9 mouse cellular contexts compared by ENCODE assay signal in genomic region chr17:4993497-4993839, GRCm38 (mm10). TPM values are rescaled to one million over a fixed set of nuclear protein-coding genes. Genes with fewer than 3 reads are reported as not detected.
DNase-seq lines count a peak whose midpoint lies in the region; ATAC-seq lines count a peak whose summit lies in the region.
"Had no signal": no experiment of that assay in that cellular context is flagged by ENCODE, and none has a peak within 500 bp of the region (broad histone marks: within the 10 kb centered on the region; RNA-seq: fewer than 3 reads in every experiment).

No protein-coding gene starts in this region.

- no peaks in the 10 kb centered on the region for H3K27me3 ChIP-seq in heart, embryonic 16.5 days (ENCODE audit: control insufficient read depth, insufficient read depth, low read length)
- no peaks in the 10 kb centered on the region for H3K27me3 ChIP-seq in hindbrain, embryonic 12.5 days
- H3K27me3 ChIP-seq in midbrain, embryonic 12.5 days, result peaks cover 13% of the 10 kb centered on the region
- H3K27me3 ChIP-seq: Patski had no signal

- peak overlapping the region; percentile 82 for H3K4me3 ChIP-seq in heart, embryonic 16.5 days (ENCODE audit: low read length)
- H3K4me3 ChIP-seq in hindbrain, embryonic 12.5 days, result peak overlapping the region; percentile 100
- peak overlapping the region; percentile 100 for H3K4me3 ChIP-seq in midbrain, embryonic 12.5 days

- no peaks in the 10 kb centered on the region for H3K36me3 ChIP-seq in heart, embryonic 16.5 days (ENCODE audit: control insufficient read depth, insufficient read depth)
- H3K36me3 ChIP-seq in hindbrain, embryonic 12.5 days, result no peaks in the 10 kb centered on the region
- H3K36me3 ChIP-seq in midbrain, embryonic 12.5 days, result no peaks in the 10 kb centered on the region

- peak overlapping the region; percentile 98 for H3K9ac ChIP-seq in heart, embryonic 16.5 days (ENCODE audit: low read length)
- H3K9ac ChIP-seq in hindbrain, embryonic 12.5 days, result peak overlapping the region; percentile 100
- peak overlapping the region; percentile 100; the same call in 1 of the 2 replicates for H3K9ac ChIP-seq in midbrain, embryonic 12.5 days (replicated peaks)

- ATAC-seq in heart, embryonic 16.5 days (replicated peaks; ENCODE audit: extremely low read depth, insufficient read depth, low FRiP score), result no peak
- no peak for ATAC-seq in hindbrain, embryonic 12.5 days (ENCODE audit: low FRiP score)
- ATAC-seq in midbrain, embryonic 12.5 days (ENCODE audit: low FRiP score, low read depth), result no peak
- no peak for ATAC-seq in frontal cortex, adult (ENCODE audit: low TSS enrichment)

- intact Hi-C loops in heart, postnatal 36 days (cut with DNase I), result loop anchor here (2.0 kb wide), 1 partner anchor 215 kb away; no protein-coding TSS in a partner anchor

- WGBS in heart, embryonic 16.5 days, result 16% methylated on average over 9 of the region's 9 CpGs
- WGBS in hindbrain, embryonic 12.5 days, result 8% methylated on average over 9 of the region's 9 CpGs
- WGBS in midbrain, embryonic 12.5 days, result 9% methylated on average over 9 of the region's 9 CpGs

- no peaks in the 10 kb centered on the region for H3K9me3 ChIP-seq in heart, embryonic 16.5 days (replicated peaks; ENCODE audit: control insufficient read depth, low read length)
- H3K9me3 ChIP-seq in hindbrain, embryonic 12.5 days (replicated peaks), result no peaks in the 10 kb centered on the region
- H3K9me3 ChIP-seq in midbrain, embryonic 12.5 days, result no peaks in the 10 kb centered on the region

- no peak for DNase-seq in heart, postnatal 36 days
- peak; percentile 15 for DNase-seq in T-cell, adult 2 months (ENCODE audit: low spot score)
- DNase-seq in layer of hippocampus, postnatal 10 days (ENCODE audit: low spot score in 2 of 2), result no peak
- DNase-seq in urinary bladder, adult 2 months (ENCODE audit: low spot score), result no peak

- peak overlapping the region; percentile 76 for H3K4me2 ChIP-seq in heart, embryonic 16.5 days (ENCODE audit: low read depth, low read length)
- peak overlapping the region; percentile 66 for H3K4me2 ChIP-seq in hindbrain, embryonic 12.5 days (replicated peaks)
- peak overlapping the region; percentile 61 for H3K4me2 ChIP-seq in midbrain, embryonic 12.5 days (replicated peaks)

- peaks cover 6% of the 10 kb centered on the region for H3K4me1 ChIP-seq in heart, embryonic 16.5 days (ENCODE audit: control insufficient read depth, insufficient read depth, low read length)
- H3K4me1 ChIP-seq in hindbrain, embryonic 12.5 days, result peaks cover 28% of the 10 kb centered on the region
- peaks cover 31% of the 10 kb centered on the region for H3K4me1 ChIP-seq in midbrain, embryonic 12.5 days

- peak overlapping the region; percentile 99 for H3K27ac ChIP-seq in heart, embryonic 16.5 days (ENCODE audit: low read length)
- peak overlapping the region; percentile 100 for H3K27ac ChIP-seq in hindbrain, embryonic 12.5 days
- peak overlapping the region; percentile 100 for H3K27ac ChIP-seq in midbrain, embryonic 12.5 days (replicated peaks)

RNA-seq across cellular contexts. Expression of gene Arid1b, which starts 0.7 kb away (rescaled TPM):
- polyA plus RNA-seq in heart, embryonic 16.5 days (2015; fragmentation: Nextera tagmentation; extraction: Ambion mirVana), result 7.1 TPM in 2 replicates
- 10 to 100 TPM; 27.8 to 28.3 TPM for total RNA-seq in heart, postnatal 36 days (2021)
- polyA plus RNA-seq in hindbrain, embryonic 12.5 days (2016; fragmentation: Nextera tagmentation; extraction: Ambion mirVana), result 22.3 and 22.6 TPM in 2 replicates
- polyA plus RNA-seq in midbrain, embryonic 12.5 days (2016; fragmentation: Nextera tagmentation; extraction: Ambion mirVana), result 17.4 and 19.0 TPM in 2 replicates
- total RNA-seq in layer of hippocampus, postnatal 10 days (2021), result 10 to 100 TPM; 74.7 to 79.4 TPM
- 10.8 and 19.0 TPM in 2 replicates for polyA plus RNA-seq in urinary bladder, adult 2 months (2012; rRNA removed)
